Mouse (Mus musculus): ENCODE data around the gene Pih1d2. TPM values are rescaled to one million over a fixed set of nuclear protein-coding genes. Genes with fewer than 3 reads are reported as not detected.
"Not testable (repeated sequence)": the region's sequence is repeated elsewhere in the genome, so short reads cannot be mapped to it uniquely, and the experiment has no call there.

Gene Pih1d2
- total RNA-seq, 2 experiments from 2014 or later: 0.22 to 0.88 TPM

- DNase-seq: no peak
- intact Hi-C loops (cut with DNase I): loop anchor here (5.0 kb wide), 1 partner anchor 151 kb away; the partner anchor contains the start of gene Fdxacb1
These were observed 960 bp upstream of the Pih1d2 start for GRCm38 (mm10) chr9:50616161-50616560.

- intact Hi-C loops (cut with DNase I): loop anchor here (5.0 kb wide), 1 partner anchor 149 kb away; the partner anchor contains the start of gene Fdxacb1
- no peak for DNase-seq
These were observed 741 bp downstream of the Pih1d2 start for GRCm38 (mm10) chr9:50617794-50618330.

DNA sequence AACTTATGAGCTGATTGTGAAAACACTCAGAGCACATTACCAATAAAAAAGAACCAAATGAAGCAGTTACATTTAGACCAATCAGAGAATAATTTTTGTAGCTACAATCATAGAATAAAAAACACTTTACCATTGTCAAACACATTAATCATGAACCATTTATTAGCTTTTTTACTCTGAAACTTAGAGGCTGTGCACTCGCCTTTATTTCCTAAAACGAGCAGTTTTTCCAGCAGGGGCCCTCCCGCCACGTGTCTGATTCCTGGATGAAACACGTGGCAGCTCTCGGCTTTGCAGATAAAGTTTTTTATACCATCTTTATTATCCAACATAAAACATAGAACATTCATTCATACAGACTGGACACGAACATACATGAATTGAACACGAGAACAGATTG lies 13.8 kb downstream of the Pih1d2 start:
- intact Hi-C loops (cut with DNase I); DNase-seq: not testable (repeated sequence)

DNA sequence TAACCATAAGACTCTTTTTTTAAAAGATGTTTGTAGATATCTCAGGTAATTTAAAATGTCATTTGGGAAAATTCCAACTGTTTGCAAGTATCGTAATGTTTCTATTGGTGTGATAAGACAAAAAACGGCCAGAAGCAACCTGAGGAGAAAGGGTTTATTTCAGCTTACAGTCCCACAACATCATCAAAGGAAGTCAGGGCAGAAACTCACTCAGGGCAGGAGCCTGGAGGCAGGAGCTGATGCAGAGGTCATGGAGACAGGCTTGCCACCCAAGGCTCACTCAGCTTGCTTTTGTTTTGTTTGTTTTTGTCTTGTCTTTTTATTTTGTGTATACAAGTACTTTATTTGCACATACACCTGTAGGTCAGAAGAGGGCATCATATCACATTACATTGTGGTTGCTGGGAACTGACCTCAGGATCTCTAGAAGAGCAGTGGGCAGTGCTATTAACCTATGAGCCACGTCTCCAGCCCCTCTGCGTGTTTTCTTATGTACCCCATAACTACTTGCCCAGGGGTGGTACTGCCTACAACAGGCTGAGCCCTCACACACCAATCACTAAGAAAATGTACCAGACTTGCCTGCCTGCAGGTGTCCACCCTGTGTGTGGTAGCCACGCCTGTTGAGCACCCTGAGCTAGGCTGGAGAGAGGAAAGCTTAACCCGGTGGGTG lies 15.0 kb downstream of the Pih1d2 start:
- DNase-seq: no peak
- intact Hi-C loops (cut with DNase I): no loop called here

GRCm38 (mm10) chr9:50633059-50633458 lies 15.9 kb downstream of the Pih1d2 start:
- DNase-seq: no peak
- intact Hi-C loops (cut with DNase I): no loop called here

- DNase-seq: no peak
- intact Hi-C loops (cut with DNase I): loop anchor here (1.0 kb wide), 1 partner anchor 9 kb away; no protein-coding TSS in a partner anchor
These were observed 17.1 kb downstream of the Pih1d2 start for GRCm38 (mm10) chr9:50634270-50634669.

- DNase-seq: no peak
- intact Hi-C loops (cut with DNase I): no loop called here
These were observed 29.8 kb downstream of the Pih1d2 start for GRCm38 (mm10) chr9:50646826-50647370.

GRCm38 (mm10) chr9:50650503-50650902 lies 33.4 kb downstream of the Pih1d2 start:
- intact Hi-C loops (cut with DNase I): no loop called here
- no peak for DNase-seq

DNA sequence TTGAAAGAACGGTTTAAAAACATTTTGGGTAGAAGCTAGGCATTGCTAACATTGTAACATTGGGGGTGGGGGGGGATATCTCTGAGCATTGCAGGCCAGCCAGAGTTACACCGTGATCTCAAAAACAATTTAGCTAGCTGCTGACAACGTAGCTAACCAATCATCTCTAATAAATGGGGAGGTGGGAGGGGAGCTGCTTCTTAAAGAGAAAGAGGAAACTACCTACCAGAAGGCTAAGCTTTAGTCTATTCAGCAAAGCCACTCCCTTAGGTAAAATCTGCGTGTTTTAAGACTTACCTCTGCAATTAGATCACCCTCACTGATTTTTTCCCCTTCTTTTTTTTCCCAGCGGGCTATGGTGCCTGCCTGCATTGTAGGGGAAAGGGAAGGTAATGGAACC lies 41.3 kb downstream of the Pih1d2 start:
- no peak for DNase-seq
- intact Hi-C loops (cut with DNase I): no loop called here

DNA sequence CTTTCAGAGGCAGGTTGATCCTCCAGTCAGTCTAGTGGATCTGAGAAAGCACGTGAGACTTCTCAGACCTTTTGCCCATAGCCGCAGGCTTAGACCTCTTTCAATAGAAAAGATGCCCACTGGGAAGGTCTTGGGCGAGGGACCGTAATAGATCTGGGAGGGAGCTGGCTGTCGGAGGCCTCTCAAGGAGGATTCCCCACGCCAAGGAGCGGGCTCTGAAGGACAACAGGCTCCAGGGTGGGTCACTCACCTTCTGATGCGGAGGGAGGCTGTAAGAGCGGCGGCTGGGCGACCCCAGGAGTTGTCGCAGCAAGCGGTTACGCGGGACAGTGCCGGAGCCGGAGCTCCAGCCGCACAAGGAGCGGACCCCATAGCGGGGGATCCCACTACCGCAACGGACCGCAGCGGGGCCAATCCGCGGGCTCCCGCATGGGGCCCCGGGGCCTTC lies 41.8 kb downstream of the Pih1d2 start:
- intact Hi-C loops (cut with DNase I): no loop called here
- no peak for DNase-seq

- peak; percentile 87 to 90 for DNase-seq
- intact Hi-C loops (cut with DNase I): no loop called here
These were observed 42.5 kb downstream of the Pih1d2 start, which contains the start of gene Dlat for GRCm38 (mm10) chr9:50659392-50660217. Dlat (minus strand) TSS chr9:50659780.

- DNase-seq: peak; percentile 27 to 51
- intact Hi-C loops (cut with DNase I): no loop called here
These were observed 43.3 kb downstream of the Pih1d2 start for GRCm38 (mm10) chr9:50660431-50660830.

DNA sequence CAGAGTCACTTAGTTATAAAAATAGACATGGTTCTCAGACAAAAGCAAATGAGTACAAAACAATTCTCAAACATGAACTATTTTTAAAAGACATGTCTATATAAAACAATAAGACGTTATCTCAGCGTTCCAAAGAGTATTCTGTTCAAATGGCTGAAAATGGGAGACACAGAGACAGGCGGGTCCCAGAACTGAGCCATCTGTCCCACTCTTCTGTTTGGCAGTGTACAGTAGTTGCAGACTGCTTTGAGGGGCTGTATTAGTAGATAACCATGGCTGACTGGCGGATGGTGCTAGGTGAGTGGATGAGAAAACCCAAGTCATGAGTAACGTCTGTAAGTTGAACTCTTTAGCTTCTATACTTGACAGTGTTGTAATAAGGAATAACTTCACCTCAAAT lies 47.7 kb downstream of the Pih1d2 start:
- DNase-seq: no peak
- intact Hi-C loops (cut with DNase I): no loop called here

- intact Hi-C loops (cut with DNase I): no loop called here
- no peak for DNase-seq
These were observed 49.3 kb downstream of the Pih1d2 start for GRCm38 (mm10) chr9:50666442-50666841.

DNA sequence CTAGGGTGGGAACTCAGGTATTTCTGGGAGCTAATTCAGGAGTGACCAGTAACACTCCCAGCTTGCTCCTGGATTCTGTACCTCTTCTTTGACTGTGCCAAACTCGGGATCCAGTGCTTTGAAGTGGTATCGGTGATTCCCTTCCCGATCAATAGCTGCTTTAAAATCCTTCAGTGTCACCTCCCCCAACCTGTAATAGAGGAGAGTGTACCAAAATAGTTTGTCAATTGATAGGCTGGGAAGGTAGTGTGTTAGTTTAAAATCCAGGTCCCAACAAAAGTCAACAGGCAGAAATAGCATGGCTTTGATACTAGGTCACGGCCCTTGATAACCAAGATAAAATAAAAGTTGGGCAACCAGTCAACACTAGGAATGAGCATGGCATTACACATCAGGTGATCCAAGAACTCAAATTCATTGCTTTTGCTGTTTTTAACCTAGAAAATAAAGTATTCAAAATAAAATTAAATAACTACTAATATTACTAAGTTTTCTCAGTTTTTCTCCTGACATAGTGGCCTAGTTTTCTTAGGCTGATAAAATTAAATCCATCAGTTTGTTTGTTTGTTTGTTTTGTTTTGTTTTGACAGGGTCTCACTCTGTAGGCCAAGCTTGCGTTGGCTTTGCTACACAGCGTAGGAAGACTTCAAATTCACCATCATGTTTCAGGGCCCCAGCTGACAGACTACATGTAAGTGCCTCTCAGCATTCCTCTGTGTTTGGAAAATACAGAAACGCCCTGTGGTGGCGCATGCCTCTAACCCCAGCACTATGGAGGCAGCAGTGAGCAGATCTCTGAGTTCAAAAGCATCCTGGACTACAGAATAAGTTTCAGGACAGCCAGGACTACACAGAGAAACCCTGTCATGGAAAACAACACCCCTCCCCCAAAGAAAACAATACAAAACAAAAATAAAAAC lies 50.7 kb downstream of the Pih1d2 start:
- no peak for DNase-seq
- intact Hi-C loops (cut with DNase I): no loop called here

- peak; percentile 50 to 69 for DNase-seq
These were observed 53.6 kb downstream of the Pih1d2 start for GRCm38 (mm10) chr9:50670690-50671089.

More at GRCm38 (mm10) chr9:50670690-50671089, 53.6 kb downstream of the Pih1d2 start:
- intact Hi-C loops (cut with DNase I): no loop called here

All from heart, postnatal 14 days (tissue).